Mouse (Mus musculus): ENCODE measurements around the gene Rom1. TPM values are rescaled to one million over a fixed set of nuclear protein-coding genes. Genes with fewer than 3 reads are reported as not detected.
"Not testable (repeated sequence)": the region's sequence is repeated elsewhere in the genome, so short reads cannot be mapped to it uniquely, and the experiment has no call there.

Gene Rom1
- 1.0 and 1.1 TPM in 2 replicates for polyA plus RNA-seq (2014; fragmentation: Nextera tagmentation; extraction: Ambion mirVana)

- peak within 1 kb of the TSS; percentile 64 for H3K9ac ChIP-seq (ENCODE audit: low read depth, low read length)
- WGBS: under 1% methylated on average over 44 of the region's 74 CpGs
- peak within 1 kb of the TSS; percentile 70 for H3K4me2 ChIP-seq (replicated peaks; ENCODE audit: low read depth, low read length)
- no peaks in the 10 kb centered on the region for H3K4me1 ChIP-seq (replicated peaks; ENCODE audit: control insufficient read depth, insufficient read depth, low read length)
- no peaks in the 10 kb centered on the region for H3K27me3 ChIP-seq (ENCODE audit: control insufficient read depth, insufficient read depth, low read length)
- H3K36me3 ChIP-seq (ENCODE audit: control insufficient read depth, insufficient read depth, low read length): no peaks in the 10 kb centered on the region
- DNase-seq (ENCODE audit: low spot score): peak; percentile 76
- no peaks in the 10 kb centered on the region for H3K9me3 ChIP-seq (ENCODE audit: control insufficient read depth, low read length)
- ATAC-seq (ENCODE audit: low FRiP score): peak; percentile 82
- H3K27ac ChIP-seq (ENCODE audit: low read depth, low read length): no peak within 1 kb of the TSS; the same call in 1 of the 2 replicates
- peak within 1 kb of the TSS; percentile 48 for H3K4me3 ChIP-seq (ENCODE audit: low read depth, low read length)
Measured at GRCm38 (mm10) chr19:8929224-8930088, at the start of gene Rom1, which contains the start of gene Eml3. TSS of gene Rom1 (minus strand) at chr19:8929356. TSS of gene Eml3 (plus strand) at chr19:8929552.

DNA sequence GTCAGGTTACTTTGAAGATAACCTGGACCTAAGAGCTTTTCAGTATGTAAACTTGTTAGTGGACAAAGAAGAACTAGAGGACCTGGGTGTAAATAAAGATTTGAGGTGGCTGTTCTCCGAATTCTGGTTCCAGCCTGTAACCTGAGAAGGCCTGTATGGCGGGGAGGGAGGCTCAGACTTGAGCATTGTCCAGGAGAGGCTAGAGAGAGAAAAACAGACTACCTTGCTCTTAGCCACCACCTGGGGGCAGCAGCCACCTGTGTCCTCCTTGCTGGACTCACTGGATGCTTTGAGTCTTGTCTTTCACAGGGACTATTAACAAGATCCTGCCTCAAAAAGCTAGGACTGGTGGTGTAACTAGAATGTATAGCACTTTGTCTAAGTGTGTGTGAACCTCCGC is 47.4 kb upstream of the Rom1 start:
- DNase-seq (ENCODE audit: low spot score) (peak; percentile 67), ATAC-seq (ENCODE audit: low FRiP score) (peak; percentile 63)
- Histone ChIP-seq H3K27me3 (ENCODE audit: control insufficient read depth, insufficient read depth, low read length) (no peaks in the 10 kb centered on the region), H3K4me3 (ENCODE audit: low read depth, low read length) (no peak overlapping the region), H3K27ac (ENCODE audit: low read depth, low read length) (no peak overlapping the region), H3K4me1 (replicated peaks; ENCODE audit: control insufficient read depth, insufficient read depth, low read length) (no peaks in the 10 kb centered on the region; the same call in 1 of the 2 replicates), H3K9me3 (ENCODE audit: control insufficient read depth, low read length) (no peaks in the 10 kb centered on the region), H3K9ac (ENCODE audit: low read depth, low read length) (no peak overlapping the region), H3K36me3 (ENCODE audit: control insufficient read depth, insufficient read depth, low read length) (peaks cover 24% of the 10 kb centered on the region), H3K4me2 (replicated peaks; ENCODE audit: low read depth, low read length) (no peak overlapping the region)
- 48% methylated on average over 3 of the region's 3 CpGs for WGBS

GRCm38 (mm10) chr19:8975491-8975890 is 46.3 kb upstream of the Rom1 start:
- H3K4me2 ChIP-seq (replicated peaks; ENCODE audit: low read depth, low read length): no peak overlapping the region
- no peaks in the 10 kb centered on the region for H3K27me3 ChIP-seq (ENCODE audit: control insufficient read depth, insufficient read depth, low read length)
- DNase-seq (ENCODE audit: low spot score) (no peak), ATAC-seq (ENCODE audit: low FRiP score) (no peak)
- no peak overlapping the region for H3K4me3 ChIP-seq (ENCODE audit: low read depth, low read length)
- H3K4me1 ChIP-seq (replicated peaks; ENCODE audit: control insufficient read depth, insufficient read depth, low read length): no peaks in the 10 kb centered on the region; the same call in 1 of the 2 replicates
- 97% methylated on average over 2 of the region's 2 CpGs for WGBS
- H3K27ac ChIP-seq (ENCODE audit: low read depth, low read length): no peak overlapping the region
- H3K9me3 ChIP-seq (ENCODE audit: control insufficient read depth, low read length): no peaks in the 10 kb centered on the region
- no peak overlapping the region for H3K9ac ChIP-seq (ENCODE audit: low read depth, low read length)
- H3K36me3 ChIP-seq (ENCODE audit: control insufficient read depth, insufficient read depth, low read length): peaks cover 32% of the 10 kb centered on the region

- Histone ChIP-seq H3K4me1 (replicated peaks; ENCODE audit: control insufficient read depth, insufficient read depth, low read length) (no peaks in the 10 kb centered on the region), H3K4me3 (ENCODE audit: low read depth, low read length) (no peak overlapping the region), H3K27me3 (ENCODE audit: control insufficient read depth, insufficient read depth, low read length) (no peaks in the 10 kb centered on the region), H3K9me3 (ENCODE audit: control insufficient read depth, low read length) (no peaks in the 10 kb centered on the region), H3K27ac (ENCODE audit: low read depth, low read length) (no peak overlapping the region), H3K36me3 (ENCODE audit: control insufficient read depth, insufficient read depth, low read length) (peaks cover 29% of the 10 kb centered on the region), H3K4me2 (replicated peaks; ENCODE audit: low read depth, low read length) (no peak overlapping the region), H3K9ac (ENCODE audit: low read depth, low read length) (no peak overlapping the region)
- DNase-seq (ENCODE audit: low spot score) (no peak), ATAC-seq (ENCODE audit: low FRiP score) (no peak)
- WGBS: 90% methylated on average over 1 of the region's 1 CpGs
Measured at GRCm38 (mm10) chr19:8974638-8975037, 45.5 kb upstream of the Rom1 start.

- not testable (repeated sequence) for H3K9ac ChIP-seq (ENCODE audit: low read depth, low read length); ATAC-seq (ENCODE audit: low FRiP score); H3K27ac ChIP-seq (ENCODE audit: low read depth, low read length); H3K4me1 ChIP-seq (replicated peaks; ENCODE audit: control insufficient read depth, insufficient read depth, low read length); DNase-seq (ENCODE audit: low spot score); H3K4me2 ChIP-seq (replicated peaks; ENCODE audit: low read depth, low read length); H3K4me3 ChIP-seq (ENCODE audit: low read depth, low read length); H3K9me3 ChIP-seq (ENCODE audit: control insufficient read depth, low read length); H3K27me3 ChIP-seq (ENCODE audit: control insufficient read depth, insufficient read depth, low read length)
- 92% methylated on average over 8 of the region's 8 CpGs for WGBS
- peaks cover 30% of the 10 kb centered on the region for H3K36me3 ChIP-seq (ENCODE audit: control insufficient read depth, insufficient read depth, low read length)
Measured at GRCm38 (mm10) chr19:8972491-8972890, 43.3 kb upstream of the Rom1 start.

GRCm38 (mm10) chr19:8967893-8968292 is 38.7 kb upstream of the Rom1 start:
- 11% methylated on average over 9 of the region's 9 CpGs for WGBS
- peaks cover 26% of the 10 kb centered on the region for H3K36me3 ChIP-seq (ENCODE audit: control insufficient read depth, insufficient read depth, low read length)
- no peaks in the 10 kb centered on the region for H3K9me3 ChIP-seq (ENCODE audit: control insufficient read depth, low read length)
- H3K4me1 ChIP-seq (replicated peaks; ENCODE audit: control insufficient read depth, insufficient read depth, low read length): peaks cover 3% of the 10 kb centered on the region; the same call in 1 of the 2 replicates
- H3K27me3 ChIP-seq (ENCODE audit: control insufficient read depth, insufficient read depth, low read length): no peaks in the 10 kb centered on the region
- H3K4me3 ChIP-seq (ENCODE audit: low read depth, low read length): peak overlapping the region; percentile 86
- no peak overlapping the region for H3K27ac ChIP-seq (ENCODE audit: low read depth, low read length)
- DNase-seq (ENCODE audit: low spot score) (no peak), ATAC-seq (ENCODE audit: low FRiP score) (no peak)
- peak overlapping the region; percentile 88 for H3K9ac ChIP-seq (ENCODE audit: low read depth, low read length)
- H3K4me2 ChIP-seq (replicated peaks; ENCODE audit: low read depth, low read length): peak overlapping the region; percentile 82

DNA sequence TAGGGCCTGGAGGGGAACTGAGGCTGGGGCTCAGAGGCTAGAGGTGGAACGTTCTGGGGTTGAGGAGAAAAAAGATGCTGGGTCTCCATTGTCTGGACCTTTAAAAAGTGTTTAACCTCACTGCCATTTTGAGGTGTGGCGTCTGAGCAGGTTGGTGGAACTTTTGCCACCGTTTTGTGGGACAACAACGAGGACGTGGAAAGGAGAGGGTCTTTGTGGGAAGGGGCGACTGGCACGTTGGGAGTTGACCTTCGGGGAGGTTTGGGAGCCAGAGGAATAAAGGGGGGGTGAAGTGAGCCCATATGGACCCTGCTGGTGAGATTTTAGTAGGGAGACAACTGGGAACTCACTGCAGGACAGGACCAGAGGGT is 38.2 kb upstream of the Rom1 start:
- Histone ChIP-seq H3K4me2 (replicated peaks; ENCODE audit: low read depth, low read length) (peak overlapping the region; percentile 82), H3K4me1 (replicated peaks; ENCODE audit: control insufficient read depth, insufficient read depth, low read length) (peaks cover 3% of the 10 kb centered on the region; the same call in 1 of the 2 replicates), H3K9ac (ENCODE audit: low read depth, low read length) (peak overlapping the region; percentile 88), H3K36me3 (ENCODE audit: control insufficient read depth, insufficient read depth, low read length) (peaks cover 27% of the 10 kb centered on the region), H3K27me3 (ENCODE audit: control insufficient read depth, insufficient read depth, low read length) (no peaks in the 10 kb centered on the region), H3K4me3 (ENCODE audit: low read depth, low read length) (peak overlapping the region; percentile 86), H3K9me3 (ENCODE audit: control insufficient read depth, low read length) (no peaks in the 10 kb centered on the region), H3K27ac (ENCODE audit: low read depth, low read length) (peak overlapping the region; percentile 74)
- DNase-seq (ENCODE audit: low spot score): no peak
- ATAC-seq (ENCODE audit: low FRiP score): peak; percentile 14; the same call in 1 of the 2 replicates
- WGBS: 0% methylated on average over 8 of the region's 8 CpGs

GRCm38 (mm10) chr19:8966590-8967372 is 37.6 kb upstream of the Rom1 start, which contains the start of gene Eef1g:
TSS of gene Eef1g (plus strand) at chr19:8967041.
- Histone ChIP-seq H3K4me2 (replicated peaks; ENCODE audit: low read depth, low read length) (peak within 1 kb of the TSS; percentile 82), H3K36me3 (ENCODE audit: control insufficient read depth, insufficient read depth, low read length) (peaks cover 24% of the 10 kb centered on the region), H3K27ac (ENCODE audit: low read depth, low read length) (peak within 1 kb of the TSS; percentile 74), H3K4me1 (replicated peaks; ENCODE audit: control insufficient read depth, insufficient read depth, low read length) (peaks cover 3% of the 10 kb centered on the region; the same call in 1 of the 2 replicates), H3K4me3 (ENCODE audit: low read depth, low read length) (peak within 1 kb of the TSS; percentile 86), H3K9me3 (ENCODE audit: control insufficient read depth, low read length) (no peaks in the 10 kb centered on the region), H3K27me3 (ENCODE audit: control insufficient read depth, insufficient read depth, low read length) (no peaks in the 10 kb centered on the region), H3K9ac (ENCODE audit: low read depth, low read length) (peak within 1 kb of the TSS; percentile 88)
- ATAC-seq (ENCODE audit: low FRiP score) (peak; percentile 99), DNase-seq (ENCODE audit: low spot score) (peak; percentile 98)
- 1% methylated on average over 52 of the region's 52 CpGs for WGBS

All from hindbrain, embryonic 11.5 days (tissue).